Mouse (Mus musculus): ENCODE data around the gene Cryl1.

DNA sequence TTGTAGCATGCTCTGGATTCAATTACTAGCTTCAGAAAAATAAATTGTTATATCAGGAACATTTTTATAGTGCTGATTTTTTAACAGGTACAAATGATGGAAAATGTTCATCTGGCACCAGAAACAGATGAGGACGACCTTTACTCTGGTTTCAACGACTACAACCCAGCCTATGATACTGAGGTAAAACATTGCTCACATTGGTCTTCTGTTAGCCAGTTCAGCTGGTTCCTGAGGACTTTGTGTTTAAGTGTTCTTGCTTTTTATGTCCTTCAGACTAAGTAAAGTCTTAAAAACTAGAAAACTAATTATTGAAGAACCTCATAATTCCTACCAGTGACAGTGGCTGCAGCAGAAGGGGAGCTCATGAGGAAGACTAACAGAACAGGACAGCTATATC lies 32.1 kb upstream of the Cryl1 start:
- TF ChIP-seq CTCF (IDR thresholded peaks at IDR 0.05; ENCODE audit: borderline replicate concordance, extremely low read depth, insufficient read depth, insufficient read length) (no peak), POLR2A (IDR thresholded peaks at IDR 0.05; ENCODE audit: borderline replicate concordance, extremely low read depth, insufficient read depth, insufficient read length, poor library complexity, severe bottlenecking) (no peak)
